16 mouse cellular contexts compared by ENCODE assay signal in the genomic region with DNA sequence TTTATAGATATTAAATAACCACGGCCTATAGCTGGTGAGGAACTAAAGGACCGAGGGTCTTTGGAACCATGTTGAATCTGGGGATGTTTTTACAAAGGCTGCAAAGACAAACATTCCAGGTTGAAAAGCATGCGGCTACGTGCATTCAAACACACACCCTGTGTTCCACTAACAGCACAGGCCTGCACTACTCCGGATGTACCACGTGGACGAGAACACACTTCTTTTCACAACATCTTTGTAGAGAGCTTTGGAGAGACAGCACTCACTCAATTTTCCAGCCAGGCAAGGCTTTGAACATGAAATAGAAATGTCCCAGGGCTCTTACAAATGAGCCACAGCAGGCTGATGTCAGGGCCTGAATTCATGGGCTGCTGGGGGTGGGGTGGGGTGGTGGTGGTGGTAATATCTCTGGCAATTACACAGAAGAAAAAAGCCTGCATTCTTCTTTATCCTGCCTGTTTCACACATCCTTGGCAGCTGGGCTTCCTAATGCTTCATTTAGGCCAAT.
DNase-seq lines count a peak whose midpoint lies in the region; ATAC-seq and TF ChIP-seq lines count a peak whose summit lies in the region.
"Had no signal": no experiment of that assay in that cellular context is flagged by ENCODE, and none has a peak within 500 bp of the region (broad histone marks: within the 10 kb centered on the region; RNA-seq: fewer than 3 reads in every experiment).

No protein-coding gene starts in this region.

- 78% methylated on average over 7 of the region's 7 CpGs for WGBS in midbrain, embryonic 11.5 days
- WGBS in midbrain, postnatal 0 days: 42% methylated on average over 7 of the region's 7 CpGs
- 62% methylated on average over 7 of the region's 7 CpGs for WGBS in forebrain, postnatal 0 days
- WGBS in limb, embryonic 13.5 days: 57% methylated on average over 7 of the region's 7 CpGs
- 61% methylated on average over 7 of the region's 7 CpGs for WGBS in neural tube, embryonic 14.5 days
- 65% methylated on average over 7 of the region's 7 CpGs for whole genome bisulfite sequencing in cerebellum, adult 2 months

- DNase-seq in midbrain, embryonic 11.5 days (ENCODE audit: low spot score, missing footprints): peak; percentile 77
- DNase-seq in midbrain, postnatal 0 days (ENCODE audit: low spot score): no peak
- no peak for DNase-seq in forebrain, postnatal 0 days
- no peak for DNase-seq in cerebellum, adult 2 months
- DNase-seq in heart, postnatal 4 days: no peak
- no peak for DNase-seq in adrenal gland, adult 8-10 months
- DNase-seq: cerebellum, postnatal 25 days; heart, adult 18-20 months; heart, postnatal 10 days; lung, postnatal 14 days; right cerebral cortex, postnatal 25 days had no signal

- no peaks in the 10 kb centered on the region for H3K27me3 ChIP-seq in midbrain, embryonic 11.5 days (ENCODE audit: control insufficient read depth, insufficient read depth, low read length)
- no peaks in the 10 kb centered on the region for H3K27me3 ChIP-seq in midbrain, postnatal 0 days (ENCODE audit: insufficient read depth, low read length)
- H3K27me3 ChIP-seq in forebrain, postnatal 0 days (ENCODE audit: insufficient read depth, low read length): no peaks in the 10 kb centered on the region
- peaks cover 10% of the 10 kb centered on the region; the same call in 1 of the 2 replicates for H3K27me3 ChIP-seq in limb, embryonic 13.5 days
- no peaks in the 10 kb centered on the region for H3K27me3 ChIP-seq in neural tube, embryonic 14.5 days (ENCODE audit: control insufficient read depth, insufficient read depth, low read length)
- no peaks in the 10 kb centered on the region; the same call in 1 of the 2 replicates for H3K27me3 ChIP-seq in cerebellum, adult 2 months (ENCODE audit: control insufficient read depth, insufficient read depth, low read length)
- H3K27me3 ChIP-seq: liver, embryonic 12.5 days had no signal

- H3K27ac ChIP-seq in midbrain, embryonic 11.5 days (ENCODE audit: low read depth, low read length): no peak overlapping the region
- no peak overlapping the region for H3K27ac ChIP-seq in midbrain, postnatal 0 days (ENCODE audit: low read depth, low read length)
- H3K27ac ChIP-seq in forebrain, postnatal 0 days (ENCODE audit: low read depth, low read length): no peak overlapping the region
- peak overlapping the region; percentile 70 for H3K27ac ChIP-seq in limb, embryonic 13.5 days
- H3K27ac ChIP-seq in neural tube, embryonic 14.5 days (ENCODE audit: low read depth, low read length): peak overlapping the region; percentile 24; the same call in 1 of the 2 replicates
- H3K27ac ChIP-seq in cerebellum, adult 2 months (ENCODE audit: insufficient read depth, low read length): no peak overlapping the region
- H3K27ac ChIP-seq: liver, embryonic 12.5 days had no signal

- H3K9me3 ChIP-seq in midbrain, embryonic 11.5 days (ENCODE audit: control insufficient read depth, low read length): no peaks in the 10 kb centered on the region
- H3K9me3 ChIP-seq in midbrain, postnatal 0 days (ENCODE audit: low read length): no peaks in the 10 kb centered on the region
- H3K9me3 ChIP-seq in forebrain, postnatal 0 days (ENCODE audit: low read length): no peaks in the 10 kb centered on the region
- no peaks in the 10 kb centered on the region for H3K9me3 ChIP-seq in limb, embryonic 13.5 days
- H3K9me3 ChIP-seq in neural tube, embryonic 14.5 days (ENCODE audit: control insufficient read depth, low read length): no peaks in the 10 kb centered on the region
- H3K9me3 ChIP-seq: G1E; liver, embryonic 12.5 days had no signal

- no peak for TF ChIP-seq POLR2A in cerebellum, adult 2 months (IDR thresholded peaks at IDR 0.05; ENCODE audit: borderline replicate concordance, insufficient read depth, low read length)

- no peak for TF ChIP-seq CTCF in midbrain, postnatal 0 days (IDR thresholded peaks at IDR 0.05)
- TF ChIP-seq CTCF in forebrain, postnatal 0 days (IDR thresholded peaks at IDR 0.05; ENCODE audit: low read depth): no peak
- TF ChIP-seq CTCF in cerebellum, adult 2 months (IDR thresholded peaks at IDR 0.05; ENCODE audit: borderline replicate concordance, insufficient read depth, low read depth, low read length): no peak

- no peak for ATAC-seq in midbrain, embryonic 11.5 days (ENCODE audit: low FRiP score)
- ATAC-seq in midbrain, postnatal 0 days (ENCODE audit: low FRiP score): no peak
- ATAC-seq in forebrain, postnatal 0 days: peak; percentile 25; the same call in 1 of the 2 replicates
- peak; percentile 74 for ATAC-seq in limb, embryonic 13.5 days (ENCODE audit: low FRiP score, low read depth)
- peak; percentile 42; the same call in 1 of the 2 replicates for ATAC-seq in neural tube, embryonic 14.5 days (ENCODE audit: low read depth)
- ATAC-seq: intestine, embryonic 16.5 days; liver, embryonic 12.5 days had no signal

- H3K4me3 ChIP-seq in midbrain, embryonic 11.5 days (ENCODE audit: low read depth, low read length): no peak overlapping the region
- no peak overlapping the region for H3K4me3 ChIP-seq in midbrain, postnatal 0 days (ENCODE audit: low read depth, low read length)
- no peak overlapping the region for H3K4me3 ChIP-seq in forebrain, postnatal 0 days (ENCODE audit: low read depth, low read length)
- H3K4me3 ChIP-seq in limb, embryonic 13.5 days: no peak overlapping the region
- H3K4me3 ChIP-seq in neural tube, embryonic 14.5 days (ENCODE audit: low read depth, low read length): no peak overlapping the region
- no peak overlapping the region for H3K4me3 ChIP-seq in cerebellum, adult 2 months (replicated peaks; ENCODE audit: insufficient read depth, low read depth, low read length)
- H3K4me3 ChIP-seq: liver, embryonic 12.5 days had no signal

- H3K9ac ChIP-seq in midbrain, embryonic 11.5 days (ENCODE audit: low read length): no peak overlapping the region
- H3K9ac ChIP-seq in midbrain, postnatal 0 days (replicated peaks; ENCODE audit: low read length, poor library complexity, severe bottlenecking): no peak overlapping the region
- H3K9ac ChIP-seq in forebrain, postnatal 0 days: no peak overlapping the region
- H3K9ac ChIP-seq in limb, embryonic 13.5 days: no peak overlapping the region
- no peak overlapping the region for H3K9ac ChIP-seq in neural tube, embryonic 14.5 days (replicated peaks; ENCODE audit: low read depth, low read length)
- H3K9ac ChIP-seq: liver, embryonic 12.5 days had no signal

- no peak overlapping the region for H3K4me2 ChIP-seq in midbrain, embryonic 11.5 days
- no peak overlapping the region for H3K4me2 ChIP-seq in midbrain, postnatal 0 days (ENCODE audit: low read depth, low read length, poor library complexity, severe bottlenecking)
- H3K4me2 ChIP-seq in forebrain, postnatal 0 days (ENCODE audit: low read depth): no peak overlapping the region
- no peak overlapping the region for H3K4me2 ChIP-seq in limb, embryonic 13.5 days (replicated peaks)
- no peak overlapping the region for H3K4me2 ChIP-seq in neural tube, embryonic 14.5 days (ENCODE audit: low read depth, low read length)
- H3K4me2 ChIP-seq: liver, embryonic 12.5 days had no signal

- no peaks in the 10 kb centered on the region for H3K4me1 ChIP-seq in midbrain, embryonic 11.5 days (ENCODE audit: control insufficient read depth, insufficient read depth, low read length)
- no peaks in the 10 kb centered on the region for H3K4me1 ChIP-seq in midbrain, postnatal 0 days (ENCODE audit: insufficient read depth, low read length)
- H3K4me1 ChIP-seq in forebrain, postnatal 0 days (ENCODE audit: insufficient read depth): no peaks in the 10 kb centered on the region
- peaks cover 46% of the 10 kb centered on the region for H3K4me1 ChIP-seq in limb, embryonic 13.5 days
- 0 out of 2 replicates have a peak, but pooled peaks cover 12% of the 10 kb centered on the region for H3K4me1 ChIP-seq in neural tube, embryonic 14.5 days (ENCODE audit: control insufficient read depth, insufficient read depth, low read length)
- peaks cover 5% of the 10 kb centered on the region; the same call in 1 of the 2 replicates for H3K4me1 ChIP-seq in cerebellum, adult 2 months (ENCODE audit: control insufficient read depth, insufficient read depth, low read length)
- H3K4me1 ChIP-seq: liver, embryonic 12.5 days had no signal

- H3K36me3 ChIP-seq in midbrain, embryonic 11.5 days (ENCODE audit: control insufficient read depth, insufficient read depth, low read length): no peaks in the 10 kb centered on the region
- no peaks in the 10 kb centered on the region for H3K36me3 ChIP-seq in midbrain, postnatal 0 days (ENCODE audit: insufficient read depth, low read length)
- no peaks in the 10 kb centered on the region for H3K36me3 ChIP-seq in forebrain, postnatal 0 days (ENCODE audit: insufficient read depth)
- H3K36me3 ChIP-seq in limb, embryonic 13.5 days: no peaks in the 10 kb centered on the region
- no peaks in the 10 kb centered on the region for H3K36me3 ChIP-seq in neural tube, embryonic 14.5 days (ENCODE audit: control insufficient read depth, insufficient read depth, low read length)
- H3K36me3 ChIP-seq: G1E; liver, embryonic 12.5 days had no signal

Comparison
In these comparisons a context has a peak if more than half of its experiments do, and no peak if none do; other contexts are left out.
1. ATAC-seq: peak in forebrain, postnatal 0 days (single experiment), limb, embryonic 13.5 days (single experiment) and neural tube, embryonic 14.5 days (single experiment); none in midbrain, embryonic 11.5 days (single experiment) and midbrain, postnatal 0 days (single experiment).
2. H3K27ac ChIP-seq: peak in limb, embryonic 13.5 days (single experiment) and neural tube, embryonic 14.5 days (single experiment); none in midbrain, embryonic 11.5 days (single experiment), midbrain, postnatal 0 days (single experiment), forebrain, postnatal 0 days (single experiment) and cerebellum, adult 2 months (single experiment).